Mouse (Mus musculus): ENCODE measurements around the gene Adcy9.
A peak's percentile ranks its signal among the peaks of the same experiment; 100 is the strongest.
"Not testable (repeated sequence)": the region's sequence is repeated elsewhere in the genome, so short reads cannot be mapped to it uniquely, and the experiment has no call there.

Adcy9 gene

GRCm38 (mm10) chr16:4272254-4272653 is 148.0 kb downstream of the Adcy9 start:
- no peak for DNase-seq (ENCODE audit: low spot score in 2 of 2)

- DNase-seq (ENCODE audit: low spot score in 2 of 2), result no peak
These were observed 149.4 kb downstream of the Adcy9 start for GRCm38 (mm10) chr16:4270911-4271310.

- DNase-seq (ENCODE audit: low spot score in 2 of 2), result peak; percentile 7 to 67
These were observed 152.2 kb downstream of the Adcy9 start for GRCm38 (mm10) chr16:4267857-4268666.

GRCm38 (mm10) chr16:4267453-4267852 is 152.8 kb downstream of the Adcy9 start:
- DNase-seq (ENCODE audit: low spot score in 2 of 2), result no peak

- no peak for DNase-seq (ENCODE audit: low spot score in 2 of 2)
These were observed 154.9 kb downstream of the Adcy9 start for GRCm38 (mm10) chr16:4265351-4265750.

- no peak for DNase-seq (ENCODE audit: low spot score in 2 of 2)
These were observed 156.8 kb downstream of the Adcy9 start for GRCm38 (mm10) chr16:4263486-4263885.

- DNase-seq (ENCODE audit: low spot score in 2 of 2), result no peak
These were observed 162.8 kb downstream of the Adcy9 start for GRCm38 (mm10) chr16:4257546-4257945.

GRCm38 (mm10) chr16:4248791-4249190 is 171.5 kb downstream of the Adcy9 start:
- no peak for DNase-seq (ENCODE audit: low spot score in 2 of 2)

- DNase-seq (ENCODE audit: low spot score in 2 of 2), result not testable (repeated sequence)
These were observed 175.1 kb downstream of the Adcy9 start for GRCm38 (mm10) chr16:4245241-4245640.

All from thymus, postnatal 10 days (tissue).